Mouse (Mus musculus) thymus, adult 2 months (tissue): ENCODE results near the gene Gpr108. TPM values are rescaled to one million over a fixed set of nuclear protein-coding genes. Genes with fewer than 3 reads are reported as not detected.

Source experiments
- DNase-seq: peaks from one replicate; pipeline ENCODE4 v3.0.0; 2021
- H3K27ac ChIP-seq: fragments of 200-500 bp; 2 replicates; pipeline ENCODE4 v1.5.1; 2012; ENCODE audit warnings: low read length, control low read depth; ENCODE audit not compliant: control insufficient read depth, insufficient read depth
- H3K27me3 ChIP-seq: fragments of 200-500 bp; 2 replicates; pipeline ENCODE4 v1.6.1; 2012; ENCODE audit warnings: mild to moderate bottlenecking, low read length, moderate library complexity, mixed read lengths; ENCODE audit not compliant: control insufficient read depth, insufficient read depth
- H3K36me3 ChIP-seq: fragments of 200-500 bp; 2 replicates; pipeline ENCODE4 v1.6.1; 2012; ENCODE audit warnings: mild to moderate bottlenecking, low read length, moderate library complexity; ENCODE audit not compliant: control insufficient read depth, insufficient read depth
- H3K4me1 ChIP-seq: fragments of 200-500 bp; replicated peaks from 2 replicates; pipeline ENCODE4 v1.6.1; 2012; ENCODE audit warnings: low read length; ENCODE audit not compliant: control insufficient read depth, insufficient read depth
- H3K4me3 ChIP-seq: fragments of 200-500 bp; 2 replicates; pipeline ENCODE4 v1.5.1; 2012; ENCODE audit warnings: mild to moderate bottlenecking, low read length, control low read depth, moderate library complexity; ENCODE audit not compliant: control insufficient read depth, insufficient read depth
- CTCF ChIP-seq: fragments of 200-500 bp; IDR thresholded peaks from 2 replicates; pipeline ENCODE4 v1.5.1; 2012; ENCODE audit warnings: mild to moderate bottlenecking, control low read depth, low read length, moderate library complexity, borderline replicate concordance; ENCODE audit not compliant: control insufficient read depth, poor library complexity, insufficient read depth; ENCODE audit errors: extremely low read depth
- POLR2A ChIP-seq: fragments of 200-500 bp; IDR thresholded peaks from 2 replicates; pipeline ENCODE4 v1.6.1; 2012; ENCODE audit warnings: mild to moderate bottlenecking, low read length, control low read depth, moderate library complexity; ENCODE audit not compliant: control insufficient read depth, poor library complexity, insufficient read depth; ENCODE audit errors: extremely low read depth
- WGBS: fragments of 180-500 bp; shearing (Covaris S2); methylation state at CpG from one replicate; pipeline ENCODE4 v1.1.7; 2018; 5-methylcytosine and 5-hydroxymethylcytosine counted together
- polyA plus RNA-seq: library from polyadenylated mRNA; depleted of rRNA; stranded (reverse); fragments of >200 nt; gene quantifications from 2 replicates; pipeline ENCODE4 v1.2.3, GENCODE M21; 2012

Gpr108 gene
- polyA plus RNA-seq, 1 experiment = 63.9 TPM

GRCm38 (mm10) chr17:57229851-57230727, 18.2 kb downstream of the Gpr108 start:
- 67% methylated on average over 15 of the region's 15 CpGs for WGBS
- no peak overlapping the region for H3K4me3 ChIP-seq
- DNase-seq = no peak
- no peak overlapping the region for H3K27ac ChIP-seq
- H3K27me3 ChIP-seq = no peaks in the 10 kb centered on the region
- H3K36me3 ChIP-seq = peaks cover 3% of the 10 kb centered on the region; the same call in 1 of the 2 replicates
- peaks cover 7% of the 10 kb centered on the region; the same call in 1 of the 2 replicates for H3K4me1 ChIP-seq
- TF ChIP-seq CTCF (no peak), POLR2A (no peak)

- peaks cover 7% of the 10 kb centered on the region; the same call in 1 of the 2 replicates for H3K4me1 ChIP-seq
- TF ChIP-seq POLR2A (no peak), CTCF (no peak)
- H3K4me3 ChIP-seq = no peak overlapping the region
- 93% methylated on average over 3 of the region's 3 CpGs for WGBS
- no peaks in the 10 kb centered on the region for H3K27me3 ChIP-seq
- no peak overlapping the region for H3K27ac ChIP-seq
- no peak for DNase-seq
- no peaks in the 10 kb centered on the region for H3K36me3 ChIP-seq
Measured at GRCm38 (mm10) chr17:57228873-57229272, 19.4 kb downstream of the Gpr108 start.

GRCm38 (mm10) chr17:57228014-57228413, 20.2 kb downstream of the Gpr108 start, which contains the start of gene C3:
TSS of gene C3 (minus strand) at chr17:57228136.
- Histone ChIP-seq H3K27ac (no peak within 1 kb of the TSS), H3K4me3 (no peak within 1 kb of the TSS), H3K36me3 (no peaks in the 10 kb centered on the region), H3K4me1 (peaks cover 7% of the 10 kb centered on the region; the same call in 1 of the 2 replicates), H3K27me3 (no peaks in the 10 kb centered on the region)
- 94% methylated on average over 3 of the region's 3 CpGs for WGBS
- TF ChIP-seq POLR2A = no peak
- TF ChIP-seq CTCF = no peak
- no peak for DNase-seq

- Histone ChIP-seq H3K27me3 (no peaks in the 10 kb centered on the region), H3K4me3 (no peak overlapping the region), H3K27ac (no peak overlapping the region), H3K36me3 (no peaks in the 10 kb centered on the region), H3K4me1 (peaks cover 7% of the 10 kb centered on the region; the same call in 1 of the 2 replicates)
- DNase-seq = no peak
- 95% methylated on average over 2 of the region's 2 CpGs for WGBS
- no peak for TF ChIP-seq POLR2A
- no peak for TF ChIP-seq CTCF
Measured at GRCm38 (mm10) chr17:57227468-57227867, 20.8 kb downstream of the Gpr108 start.

GRCm38 (mm10) chr17:57223313-57223712, 24.9 kb downstream of the Gpr108 start:
- Histone ChIP-seq H3K36me3 (no peaks in the 10 kb centered on the region), H3K4me3 (no peak overlapping the region), H3K27me3 (no peaks in the 10 kb centered on the region), H3K27ac (no peak overlapping the region), H3K4me1 (0 out of 2 replicates have a peak, but pooled peaks cover 6% of the 10 kb centered on the region)
- 68% methylated on average over 9 of the region's 9 CpGs for WGBS
- TF ChIP-seq CTCF (no peak), POLR2A (no peak)
- no peak for DNase-seq

- Histone ChIP-seq H3K36me3 (no peaks in the 10 kb centered on the region), H3K4me3 (no peak overlapping the region), H3K4me1 (0 out of 2 replicates have a peak, but pooled peaks cover 6% of the 10 kb centered on the region), H3K27ac (no peak overlapping the region), H3K27me3 (no peaks in the 10 kb centered on the region)
- no peak for TF ChIP-seq POLR2A
- no peak for TF ChIP-seq CTCF
- 47% methylated on average over 4 of the region's 4 CpGs for WGBS
- DNase-seq = no peak
Measured at GRCm38 (mm10) chr17:57221911-57222310, 26.3 kb downstream of the Gpr108 start.

- no peak overlapping the region for H3K4me3 ChIP-seq
- H3K4me1 ChIP-seq = 0 out of 2 replicates have a peak, but pooled peaks cover 6% of the 10 kb centered on the region
- no peak overlapping the region for H3K27ac ChIP-seq
- H3K36me3 ChIP-seq = no peaks in the 10 kb centered on the region
- DNase-seq = peak; percentile 48
- TF ChIP-seq CTCF = no peak
- TF ChIP-seq POLR2A = no peak
- WGBS = 26% methylated on average over 3 of the region's 3 CpGs
- no peaks in the 10 kb centered on the region for H3K27me3 ChIP-seq
Measured at GRCm38 (mm10) chr17:57219884-57220207, 28.4 kb downstream of the Gpr108 start.
